Mouse (Mus musculus): ENCODE data around the gene Vamp2. TPM values are rescaled to one million over a fixed set of nuclear protein-coding genes. Genes with fewer than 3 reads are reported as not detected.

Vamp2 gene
- polyA plus RNA-seq, 1 experiment, result 44.0 TPM

- DNase-seq (ENCODE audit: low read depth, low spot score), result no peak
- WGBS, result 88% methylated on average over 13 of the region's 13 CpGs
Measured at GRCm38 (mm10) chr11:69109032-69109900, 21.0 kb downstream of the Vamp2 start.

DNA sequence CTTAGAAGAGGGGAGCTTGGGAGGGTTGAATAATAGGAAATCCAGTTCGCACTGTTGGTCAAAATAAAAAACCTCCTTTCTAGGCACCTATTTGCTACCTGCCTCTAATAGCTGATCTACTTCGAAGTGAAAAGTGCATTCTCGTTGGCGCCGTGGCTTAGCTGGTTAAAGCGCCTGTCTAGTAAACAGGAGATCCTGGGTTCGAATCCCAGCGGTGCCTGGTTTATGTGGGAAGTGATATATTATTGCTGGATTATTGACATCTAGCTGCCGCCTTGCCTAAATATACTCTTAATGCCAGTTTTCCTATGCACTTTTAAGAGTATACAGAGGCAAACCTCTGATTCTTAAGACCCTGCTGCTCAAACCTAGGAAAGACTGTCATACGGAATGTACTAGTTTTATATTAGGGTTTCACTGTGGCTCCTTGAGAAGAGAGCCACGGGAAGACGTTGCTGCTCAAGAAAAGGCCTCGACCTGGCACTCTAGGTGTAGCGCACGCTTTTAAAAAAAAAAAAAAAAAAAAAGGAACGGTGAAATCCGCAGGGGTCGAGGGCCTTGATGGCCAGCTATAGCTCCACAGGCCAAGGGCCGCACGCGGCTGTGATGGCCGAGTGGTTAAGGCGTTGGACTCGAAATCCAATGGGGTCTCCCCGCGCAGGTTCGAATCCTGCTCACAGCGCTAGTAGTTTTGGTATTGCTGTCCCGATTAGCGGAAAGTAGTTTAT lies 22.2 kb downstream of the Vamp2 start:
- WGBS, result 3% methylated on average over 30 of the region's 30 CpGs
- DNase-seq (ENCODE audit: low read depth, low spot score), result no peak

- 13% methylated on average over 21 of the region's 21 CpGs for WGBS
Measured at GRCm38 (mm10) chr11:69111051-69111810, 22.9 kb downstream of the Vamp2 start.

DNA sequence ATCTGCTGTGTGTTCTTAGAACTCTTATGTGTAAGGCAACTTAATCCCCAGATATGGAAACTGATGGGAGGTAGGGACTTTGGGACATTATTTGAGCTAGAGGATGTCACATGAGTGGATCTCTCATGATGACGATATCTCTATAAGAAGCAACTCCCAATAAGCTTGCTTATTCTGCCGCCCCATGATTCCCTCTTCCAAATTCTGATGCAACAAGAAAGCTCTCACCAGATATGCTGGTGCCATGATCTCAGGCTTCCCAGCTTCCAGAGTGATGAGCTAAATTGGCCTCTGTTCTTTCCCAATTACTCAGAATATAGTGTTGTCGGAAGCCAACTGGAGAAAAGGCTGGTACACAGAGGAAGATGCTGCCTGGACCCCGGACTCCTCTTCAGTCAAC lies 23.6 kb downstream of the Vamp2 start:
- 77% methylated on average over 4 of the region's 4 CpGs for WGBS
- DNase-seq (ENCODE audit: low read depth, low spot score), result no peak

More at GRCm38 (mm10) chr11:69111051-69111810, 22.9 kb downstream of the Vamp2 start:
- DNase-seq (ENCODE audit: low read depth, low spot score), result no peak

GRCm38 (mm10) chr11:69114018-69114417 lies 25.7 kb downstream of the Vamp2 start:
- DNase-seq (ENCODE audit: low read depth, low spot score), result no peak
- 59% methylated on average over 3 of the region's 3 CpGs for WGBS

GRCm38 (mm10) chr11:69114621-69115020 lies 26.3 kb downstream of the Vamp2 start:
- 82% methylated on average over 3 of the region's 3 CpGs for WGBS
- DNase-seq (ENCODE audit: low read depth, low spot score), result no peak

GRCm38 (mm10) chr11:69116843-69117242 lies 28.6 kb downstream of the Vamp2 start:
- DNase-seq (ENCODE audit: low read depth, low spot score), result no peak
- WGBS, result 66% methylated on average over 5 of the region's 5 CpGs

GRCm38 (mm10) chr11:69117737-69118695 lies 29.7 kb downstream of the Vamp2 start:
- WGBS, result under 1% methylated on average over 45 of the region's 45 CpGs
- no peak for DNase-seq (ENCODE audit: low read depth, low spot score)

- no peak for DNase-seq (ENCODE audit: low read depth, low spot score)
- 4% methylated on average over 15 of the region's 15 CpGs for WGBS
Measured at GRCm38 (mm10) chr11:69118765-69119164, 30.5 kb downstream of the Vamp2 start.

- DNase-seq (ENCODE audit: low read depth, low spot score), result no peak
- WGBS, result 85% methylated on average over 14 of the region's 14 CpGs
Measured at GRCm38 (mm10) chr11:69119446-69120155, 31.3 kb downstream of the Vamp2 start.

GRCm38 (mm10) chr11:69120221-69121000 lies 32.1 kb downstream of the Vamp2 start, which contains the start of gene Hes7:
Gene Hes7, plus strand, starts transcription at chr11:69120404.
- 41% methylated on average over 27 of the region's 27 CpGs for WGBS
- no peak for DNase-seq (ENCODE audit: low read depth, low spot score)

GRCm38 (mm10) chr11:69121001-69121740 lies 32.9 kb downstream of the Vamp2 start:
- no peak for DNase-seq (ENCODE audit: low read depth, low spot score)
- 4% methylated on average over 33 of the region's 33 CpGs for WGBS

GRCm38 (mm10) chr11:69121741-69122335 lies 33.5 kb downstream of the Vamp2 start:
- under 1% methylated on average over 31 of the region's 32 CpGs for WGBS
- no peak for DNase-seq (ENCODE audit: low read depth, low spot score)

GRCm38 (mm10) chr11:69122336-69122951 lies 34.2 kb downstream of the Vamp2 start, which contains the start of gene 9130213A22Rik:
Gene 9130213A22Rik, minus strand, starts transcription at chr11:69122589.
- no peak for DNase-seq (ENCODE audit: low read depth, low spot score)
- WGBS, result 1% methylated on average over 63 of the region's 66 CpGs

GRCm38 (mm10) chr11:69123056-69123692 lies 34.9 kb downstream of the Vamp2 start:
- WGBS, result under 1% methylated on average over 29 of the region's 29 CpGs
- DNase-seq (ENCODE audit: low read depth, low spot score), result peak; percentile 64
